Mouse (Mus musculus) heart, postnatal 36 days (tissue): Measurements from ENCODE around the gene Egln2. TPM values are rescaled to one million over a fixed set of nuclear protein-coding genes. Genes with fewer than 3 reads are reported as not detected.

ENCODE experiments used
- microRNA-seq, 2 experiments: library from miRNA; unstranded; fragments of <30 nt; microRNA quantifications; one replicate each; pipeline ENCODE4 v1.2.0; 2021; ENCODE audit warnings: borderline number of aligned reads in 2 of 2
- total RNA-seq, 2 experiments: library from RNA; stranded (reverse); gene quantifications; 2 replicates each; pipeline ENCODE4 v1.2.3; 2021

Egln2 gene
- total RNA-seq, 2 experiments from 2014 or later: 59.3 to 61.7 TPM

Small RNAs within 50 kb of the gene (microRNA-seq; reads per million reads assigned to microRNA genes)
- gene Mir1191 (0 to 0.72 reads per million in 2 experiments), gene Mir3101 (0 reads per million in 2 experiments)

Other genes with a start within 250 kb of the Egln2 start
- not detected for gene Cyp2a22, start 227.4 kb downstream of the Egln2 start, total RNA-seq
- not detected for gene Cyp2a12, start 137.7 kb downstream of the Egln2 start, total RNA-seq
- gene Cyp2f2, start 46.9 kb downstream of the Egln2 start, total RNA-seq: under 1 TPM; 0.22 to 0.43 TPM
- gene Cyp2t4, start 13.1 kb downstream of the Egln2 start, total RNA-seq: not detected
- 10 to 100 TPM; 14.5 to 15.7 TPM for gene Rab4b, start 12.1 kb upstream of the Egln2 start, total RNA-seq
- gene Gm21983, start 14.3 kb upstream of the Egln2 start, total RNA-seq: not detected
- gene Mia, start 14.4 kb upstream of the Egln2 start, total RNA-seq: not detected
- 10 to 100 TPM; 16.3 to 16.6 TPM for gene BC024978, start 29.0 kb upstream of the Egln2 start, total RNA-seq
- gene Snrpa, start 29.5 kb upstream of the Egln2 start, total RNA-seq: 10 to 100 TPM; 35.4 to 41.9 TPM
- 1 to 10 TPM; 5.1 to 5.6 TPM for gene Itpkc, start 61.9 kb upstream of the Egln2 start, total RNA-seq
- 10 to 100 TPM in 1 of 2 experiments, 1 to 10 TPM in 1; 8.8 to 11.2 TPM for gene Coq8b, start 66.2 kb upstream of the Egln2 start, total RNA-seq
- 1 to 10 TPM; 5.7 to 6.1 TPM for gene Numbl, start 91.6 kb upstream of the Egln2 start, total RNA-seq
- 100 to 1,000 TPM; 207 to 236 TPM for gene Ltbp4, start 170.9 kb upstream of the Egln2 start, total RNA-seq
- gene Shkbp1, start 189.2 kb upstream of the Egln2 start, total RNA-seq: 1 to 10 TPM; 6.5 to 7.5 TPM
- gene Gm20479, start 190.6 kb upstream of the Egln2 start, total RNA-seq: not detected